Mouse (Mus musculus) heart, embryonic 12.5 days (tissue): ENCODE measurements around the gene Fcgr3. TPM values are rescaled to one million over a fixed set of nuclear protein-coding genes. Genes with fewer than 3 reads are reported as not detected.
"Not testable (repeated sequence)": the region's sequence is repeated elsewhere in the genome, so short reads cannot be mapped to it uniquely, and the experiment has no call there.

Experiments
- ATAC-seq: fragments of 200-750 bp; cut with Nextera tagmentation; 2 replicates; pipeline ENCODE4 v1.8.0; 2017; ENCODE audit warnings: moderate TSS enrichment, moderate library complexity; ENCODE audit not compliant: insufficient number of reproducible peaks, low FRiP score
- H3K27ac ChIP-seq: fragments of 300-500 bp; sonication (generic); 2 replicates; pipeline ENCODE4 v1.5.1; 2016; ENCODE audit warnings: mild to moderate bottlenecking, moderate library complexity; ENCODE audit not compliant: poor library complexity, severe bottlenecking
- H3K27me3 ChIP-seq: fragments of 300-500 bp; sonication (generic); replicated peaks from 2 replicates; pipeline ENCODE4 v1.6.1; 2016; ENCODE audit warnings: mild to moderate bottlenecking, moderate library complexity
- H3K36me3 ChIP-seq: fragments of 300-500 bp; sonication (generic); 2 replicates; pipeline ENCODE4 v1.6.1; 2016; ENCODE audit warnings: mild to moderate bottlenecking, moderate library complexity
- H3K4me1 ChIP-seq: fragments of 300-500 bp; sonication (generic); replicated peaks from 2 replicates; pipeline ENCODE4 v1.6.1; 2016; ENCODE audit warnings: mild to moderate bottlenecking
- H3K4me2 ChIP-seq: fragments of 300-500 bp; sonication (generic); 2 replicates; pipeline ENCODE4 v1.6.1; 2016; ENCODE audit warnings: mild to moderate bottlenecking, moderate library complexity
- H3K4me3 ChIP-seq: fragments of 300-500 bp; sonication (generic); 2 replicates; pipeline ENCODE4 v1.5.1; 2016; ENCODE audit warnings: mild to moderate bottlenecking
- H3K9ac ChIP-seq: fragments of 300-500 bp; sonication (generic); 2 replicates; pipeline ENCODE4 v1.6.1; 2016; ENCODE audit warnings: mild to moderate bottlenecking, moderate library complexity
- H3K9me3 ChIP-seq: fragments of 300-500 bp; sonication (generic); replicated peaks from 2 replicates; pipeline ENCODE4 v1.6.1; 2016; ENCODE audit warnings: mild to moderate bottlenecking, moderate library complexity
- WGBS: fragments of 180-500 bp; shearing (Covaris S2); methylation state at CpG from one replicate; pipeline ENCODE4 v1.1.7; 2016; 5-methylcytosine and 5-hydroxymethylcytosine counted together
- polyA plus RNA-seq: library from polyadenylated mRNA; unstranded; fragments of >200 nt; fragmentation: Nextera tagmentation; extraction: Ambion mirVana; gene quantifications from 2 replicates; pipeline ENCODE4 v1.2.1, GENCODE M21; 2016

The Fcgr3 gene
- polyA plus RNA-seq, 1 experiment from 2014 or later = 3.8 TPM

DNA sequence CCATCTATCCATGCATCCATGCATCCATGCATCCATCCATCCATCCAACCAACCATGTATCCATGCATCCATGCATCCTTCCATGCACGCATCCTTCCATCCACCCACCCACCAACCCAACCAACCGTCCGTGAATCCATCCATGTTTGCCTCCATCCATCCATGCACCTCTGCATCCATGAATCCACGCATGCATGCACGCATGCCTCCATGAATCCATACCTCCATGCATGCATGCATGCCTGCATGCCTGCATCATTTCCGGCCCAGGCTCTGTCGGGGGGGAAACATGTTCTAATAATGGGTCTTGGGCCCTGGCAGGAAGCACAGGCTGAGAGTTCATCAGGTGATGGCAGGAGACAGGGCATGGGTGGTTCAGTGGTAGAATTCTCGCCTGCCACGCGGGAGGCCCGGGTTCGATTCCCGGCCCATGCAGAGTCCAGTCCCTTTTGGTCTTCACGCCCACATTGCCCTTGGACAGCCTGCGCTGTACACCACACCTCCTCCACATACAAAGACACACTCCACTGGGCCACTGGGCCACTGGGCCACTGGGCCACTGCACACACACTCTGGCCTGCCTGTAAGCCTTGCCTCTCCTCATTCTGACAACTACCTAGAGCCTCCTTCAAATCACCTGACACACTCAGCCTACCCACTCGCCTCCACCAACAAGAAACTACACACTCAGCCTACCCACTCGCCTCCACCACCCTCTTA is 16.9 kb upstream of the Fcgr3 start:
- not testable (repeated sequence) for H3K36me3 ChIP-seq, H3K4me3 ChIP-seq, H3K9me3 ChIP-seq, H3K4me2 ChIP-seq, H3K9ac ChIP-seq, H3K4me1 ChIP-seq, H3K27ac ChIP-seq
- WGBS = 32% methylated on average over 11 of the region's 17 CpGs
- H3K27me3 ChIP-seq = peaks cover 33% of the 10 kb centered on the region
- peak; percentile 13 for ATAC-seq

DNA sequence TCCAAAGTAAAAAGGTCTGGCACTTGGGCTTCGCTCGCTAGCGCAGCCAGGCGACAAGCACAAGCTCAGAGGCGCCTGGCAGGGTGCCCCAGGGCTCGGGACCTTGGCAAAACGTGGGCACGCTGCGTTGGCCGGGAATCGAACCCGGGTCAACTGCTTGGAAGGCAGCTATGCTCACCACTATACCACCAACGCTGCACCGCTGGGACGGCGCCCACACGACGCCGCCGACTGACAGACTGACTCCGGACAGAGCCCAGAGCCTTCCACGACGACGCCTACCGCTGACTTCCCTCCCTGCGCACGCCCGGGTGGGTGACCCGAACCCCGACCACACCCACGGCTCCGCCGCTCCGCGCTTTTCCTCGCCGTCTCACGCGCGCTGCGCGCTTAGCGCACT is 15.1 kb upstream of the Fcgr3 start:
- not testable (repeated sequence) for H3K4me1 ChIP-seq, H3K9ac ChIP-seq, H3K36me3 ChIP-seq, H3K27ac ChIP-seq, H3K9me3 ChIP-seq, H3K4me2 ChIP-seq, H3K4me3 ChIP-seq
- H3K27me3 ChIP-seq = peaks cover 27% of the 10 kb centered on the region
- peak; percentile 58 for ATAC-seq
- WGBS = no CpG with 5 or more reads among the region's 43 CpGs

- ATAC-seq = peak; percentile 59
- not testable (repeated sequence) for H3K9me3 ChIP-seq, H3K4me2 ChIP-seq, H3K27ac ChIP-seq, H3K36me3 ChIP-seq, H3K9ac ChIP-seq, H3K4me1 ChIP-seq, H3K4me3 ChIP-seq
- 0% methylated on average over 1 of the region's 35 CpGs for WGBS
- H3K27me3 ChIP-seq = peaks cover 26% of the 10 kb centered on the region
Measured at GRCm38 (mm10) chr1:171079345-171079744, 14.6 kb upstream of the Fcgr3 start.

DNA sequence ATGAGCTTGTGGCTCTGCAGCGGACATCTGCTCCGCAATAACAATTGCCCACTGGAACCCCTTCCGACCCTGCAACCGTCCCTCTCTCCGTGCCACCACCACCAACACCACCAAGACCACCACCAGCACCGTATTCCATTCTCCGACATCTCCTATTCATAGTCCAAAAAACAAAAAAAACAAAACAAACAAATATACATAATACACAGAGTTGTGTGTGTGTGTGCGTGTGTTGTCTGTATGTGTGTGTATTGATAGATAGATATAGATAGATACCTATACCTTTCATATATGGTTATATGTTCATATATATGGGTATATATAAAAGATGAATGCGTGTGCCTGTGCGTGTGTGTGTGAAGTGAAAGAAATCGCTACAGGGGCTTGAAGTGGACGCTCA is 13.7 kb upstream of the Fcgr3 start:
- H3K36me3 ChIP-seq, ATAC-seq, H3K9ac ChIP-seq, H3K9me3 ChIP-seq, H3K27ac ChIP-seq, H3K4me1 ChIP-seq: not testable (repeated sequence)
- 20% methylated on average over 12 of the region's 12 CpGs for WGBS
- peaks cover 34% of the 10 kb centered on the region for H3K27me3 ChIP-seq
- 0 out of 2 replicates have a peak overlapping the region, but pooled peaks have one; percentile 31 for H3K4me3 ChIP-seq
- H3K4me2 ChIP-seq = peak overlapping the region; percentile 56

GRCm38 (mm10) chr1:171077955-171078354 is 13.2 kb upstream of the Fcgr3 start:
- H3K4me3 ChIP-seq = peak overlapping the region; percentile 37
- H3K4me2 ChIP-seq = peak overlapping the region; percentile 56
- 0 out of 2 replicates have a peak, but pooled peaks have one; percentile 5 for ATAC-seq
- WGBS = 4% methylated on average over 20 of the region's 27 CpGs
- not testable (repeated sequence) for H3K27ac ChIP-seq, H3K4me1 ChIP-seq, H3K9ac ChIP-seq, H3K36me3 ChIP-seq, H3K9me3 ChIP-seq
- H3K27me3 ChIP-seq = peaks cover 34% of the 10 kb centered on the region

DNA sequence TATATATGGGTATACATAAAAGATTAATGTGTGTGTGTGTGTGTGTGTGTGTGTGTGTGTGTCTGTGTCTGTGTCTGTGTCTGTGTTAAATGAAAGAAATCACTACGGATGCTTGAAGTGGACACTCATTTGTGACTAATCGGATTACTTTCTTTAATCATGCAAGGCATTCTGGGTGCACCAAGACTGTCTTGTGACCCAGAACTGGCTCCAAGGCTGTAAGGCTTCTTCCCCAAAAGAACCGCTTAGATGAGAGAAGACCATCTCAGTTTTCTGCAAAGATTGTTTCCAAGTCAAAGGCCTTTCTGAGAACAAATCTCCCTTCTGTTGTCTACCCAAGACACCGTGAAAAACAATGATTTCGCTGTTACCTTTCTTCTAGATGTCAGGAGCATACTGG is 12.5 kb upstream of the Fcgr3 start:
- 38% methylated on average over 5 of the region's 5 CpGs for WGBS
- not testable (repeated sequence) for H3K4me2 ChIP-seq, ATAC-seq, H3K36me3 ChIP-seq, H3K4me1 ChIP-seq, H3K4me3 ChIP-seq, H3K27ac ChIP-seq, H3K9ac ChIP-seq, H3K9me3 ChIP-seq
- H3K27me3 ChIP-seq = peaks cover 34% of the 10 kb centered on the region

- H3K9ac ChIP-seq, H3K9me3 ChIP-seq: not testable (repeated sequence)
- WGBS = 76% methylated on average over 5 of the region's 5 CpGs
Measured at GRCm38 (mm10) chr1:171076176-171076575, 11.4 kb upstream of the Fcgr3 start.

GRCm38 (mm10) chr1:171074283-171074682 is 9.5 kb upstream of the Fcgr3 start:
- H3K9ac ChIP-seq, H3K4me2 ChIP-seq, H3K4me1 ChIP-seq, H3K36me3 ChIP-seq, H3K4me3 ChIP-seq, H3K9me3 ChIP-seq, H3K27ac ChIP-seq: not testable (repeated sequence)
- WGBS = 14% methylated on average over 6 of the region's 10 CpGs
- ATAC-seq = peak; percentile 3; the same call in 1 of the 2 replicates
- H3K27me3 ChIP-seq = peaks cover 36% of the 10 kb centered on the region

More at GRCm38 (mm10) chr1:171076176-171076575, 11.4 kb upstream of the Fcgr3 start:
- H3K4me3 ChIP-seq, H3K4me1 ChIP-seq, H3K36me3 ChIP-seq, H3K4me2 ChIP-seq, ATAC-seq, H3K27ac ChIP-seq: not testable (repeated sequence)
- H3K27me3 ChIP-seq = peaks cover 26% of the 10 kb centered on the region

DNA sequence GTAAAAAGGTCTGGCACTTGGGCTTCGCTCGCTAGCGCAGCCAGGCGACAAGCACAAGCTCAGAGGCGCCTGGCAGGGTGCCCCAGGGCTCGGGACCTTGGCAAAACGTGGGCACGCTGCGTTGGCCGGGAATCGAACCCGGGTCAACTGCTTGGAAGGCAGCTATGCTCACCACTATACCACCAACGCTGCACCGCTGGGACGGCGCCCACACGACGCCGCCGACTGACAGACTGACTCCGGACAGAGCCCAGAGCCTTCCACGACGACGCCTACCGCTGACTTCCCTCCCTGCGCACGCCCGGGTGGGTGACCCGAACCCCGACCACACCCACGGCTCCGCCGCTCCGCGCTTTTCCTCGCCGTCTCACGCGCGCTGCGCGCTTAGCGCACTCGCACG is 7.5 kb upstream of the Fcgr3 start:
- H3K27me3 ChIP-seq = peaks cover 34% of the 10 kb centered on the region
- not testable (repeated sequence) for H3K9me3 ChIP-seq, H3K36me3 ChIP-seq, H3K9ac ChIP-seq, H3K27ac ChIP-seq, H3K4me2 ChIP-seq, H3K4me1 ChIP-seq, H3K4me3 ChIP-seq
- no CpG with 5 or more reads among the region's 45 CpGs for WGBS
- ATAC-seq = peak; percentile 62

- no CpG with 5 or more reads among the region's 35 CpGs for WGBS
- peak overlapping the region; percentile 36; the same call in 1 of the 2 replicates for H3K4me2 ChIP-seq
- H3K36me3 ChIP-seq, H3K9ac ChIP-seq, H3K4me3 ChIP-seq, H3K9me3 ChIP-seq, H3K27ac ChIP-seq, H3K4me1 ChIP-seq: not testable (repeated sequence)
- peak; percentile 58 for ATAC-seq
- peaks cover 32% of the 10 kb centered on the region for H3K27me3 ChIP-seq
Measured at GRCm38 (mm10) chr1:171071726-171072125, 7.0 kb upstream of the Fcgr3 start.

DNA sequence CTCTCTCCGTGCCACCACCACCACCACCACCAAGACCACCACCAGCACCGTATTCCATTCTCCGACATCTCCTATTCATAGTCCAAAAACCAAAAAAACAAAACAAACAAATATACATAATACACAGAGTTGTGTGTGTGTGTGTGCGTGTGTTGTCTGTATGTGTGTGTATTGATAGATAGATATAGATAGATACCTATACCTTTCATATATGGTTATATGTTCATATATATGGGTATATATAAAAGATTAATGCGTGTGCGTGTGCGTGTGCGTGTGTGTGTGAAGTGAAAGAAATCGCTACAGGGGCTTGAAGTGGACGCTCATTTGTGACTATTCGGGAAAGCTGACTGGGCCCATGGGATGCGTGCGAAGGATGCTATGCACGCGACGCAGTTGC is 6.1 kb upstream of the Fcgr3 start:
- peak overlapping the region; percentile 31; the same call in 1 of the 2 replicates for H3K4me2 ChIP-seq
- not testable (repeated sequence) for H3K9me3 ChIP-seq, H3K4me1 ChIP-seq, H3K9ac ChIP-seq, H3K4me3 ChIP-seq, H3K27ac ChIP-seq, ATAC-seq, H3K36me3 ChIP-seq
- 26% methylated on average over 16 of the region's 16 CpGs for WGBS
- peaks cover 32% of the 10 kb centered on the region for H3K27me3 ChIP-seq

DNA sequence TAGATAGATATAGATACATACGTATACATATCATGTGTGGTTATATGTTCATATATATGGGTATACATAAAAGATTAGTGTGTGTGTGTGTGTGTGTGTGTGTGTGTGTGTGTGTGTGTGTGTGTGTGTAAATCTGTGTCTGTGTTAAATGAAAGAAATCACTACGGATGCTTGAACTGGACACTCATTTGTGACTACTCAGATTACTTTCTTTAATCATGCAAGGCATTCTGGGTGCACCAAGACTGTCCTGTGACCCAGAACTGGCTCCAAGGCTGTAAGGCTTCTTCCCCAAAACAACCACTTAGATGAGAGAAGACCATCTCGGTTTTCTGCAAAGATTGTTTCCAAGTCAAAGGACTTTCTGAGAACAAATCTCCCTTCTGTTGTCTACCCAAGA is 4.8 kb upstream of the Fcgr3 start:
- H3K4me3 ChIP-seq, H3K27ac ChIP-seq, H3K9me3 ChIP-seq, H3K4me2 ChIP-seq, ATAC-seq, H3K4me1 ChIP-seq, H3K36me3 ChIP-seq, H3K9ac ChIP-seq: not testable (repeated sequence)
- H3K27me3 ChIP-seq = peaks cover 33% of the 10 kb centered on the region
- WGBS = 60% methylated on average over 3 of the region's 3 CpGs
